Mouse (Mus musculus) liver, postnatal 0 days (tissue): Measurements from ENCODE around the gene Trabd2b.

Source experiments
- CTCF ChIP-seq: sonication (generic); IDR thresholded peaks from 2 replicates; pipeline ENCODE4 v1.5.1; 2016; ENCODE audit warnings: antibody characterized with exemption, low read depth
- EP300 ChIP-seq: IDR thresholded peaks from 2 replicates; pipeline ENCODE4 v1.6.1; 2016; ENCODE audit warnings: antibody characterized with exemption, low read depth, mild to moderate bottlenecking

DNA sequence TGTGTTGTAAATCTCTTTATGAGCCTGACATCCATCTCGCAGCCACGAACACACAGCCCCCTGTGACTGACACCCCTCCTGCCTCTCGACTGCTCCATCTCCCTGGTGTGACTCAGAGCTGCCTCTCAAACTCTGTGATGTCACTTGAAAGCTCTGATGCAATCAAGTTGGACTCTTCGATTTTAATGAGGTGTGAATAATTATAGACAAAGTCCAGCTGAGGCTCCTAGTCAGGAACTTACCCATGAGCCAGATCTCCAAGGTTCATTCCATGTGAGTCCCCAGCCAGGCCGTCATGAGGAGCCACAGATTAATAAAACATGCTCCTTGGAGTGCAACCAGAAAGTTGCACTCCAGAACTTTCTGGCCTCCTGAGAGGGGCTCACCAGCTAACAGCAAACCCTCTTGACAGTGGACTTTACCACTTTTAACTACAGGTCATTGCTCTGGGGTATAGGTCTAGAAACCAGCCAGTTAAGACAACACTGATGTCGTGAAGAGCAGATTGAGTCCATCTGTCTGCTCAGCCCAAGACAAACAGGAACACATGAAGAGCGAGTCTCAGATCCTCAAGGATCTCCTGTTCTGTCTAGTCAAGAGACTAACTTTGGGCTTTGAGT lies 221.3 kb downstream of the Trabd2b start:
- TF ChIP-seq CTCF (no peak), EP300 (no peak)
